Mouse (Mus musculus): ENCODE measurements around the gene Cirbp. TPM values are rescaled to one million over a fixed set of nuclear protein-coding genes. Genes with fewer than 3 reads are reported as not detected.
"Not testable (repeated sequence)": the region's sequence is repeated elsewhere in the genome, so short reads cannot be mapped to it uniquely, and the experiment has no call there.

Gene Cirbp
- polyA plus RNA-seq, 1 experiment from 2014 or later = 295 TPM

DNA sequence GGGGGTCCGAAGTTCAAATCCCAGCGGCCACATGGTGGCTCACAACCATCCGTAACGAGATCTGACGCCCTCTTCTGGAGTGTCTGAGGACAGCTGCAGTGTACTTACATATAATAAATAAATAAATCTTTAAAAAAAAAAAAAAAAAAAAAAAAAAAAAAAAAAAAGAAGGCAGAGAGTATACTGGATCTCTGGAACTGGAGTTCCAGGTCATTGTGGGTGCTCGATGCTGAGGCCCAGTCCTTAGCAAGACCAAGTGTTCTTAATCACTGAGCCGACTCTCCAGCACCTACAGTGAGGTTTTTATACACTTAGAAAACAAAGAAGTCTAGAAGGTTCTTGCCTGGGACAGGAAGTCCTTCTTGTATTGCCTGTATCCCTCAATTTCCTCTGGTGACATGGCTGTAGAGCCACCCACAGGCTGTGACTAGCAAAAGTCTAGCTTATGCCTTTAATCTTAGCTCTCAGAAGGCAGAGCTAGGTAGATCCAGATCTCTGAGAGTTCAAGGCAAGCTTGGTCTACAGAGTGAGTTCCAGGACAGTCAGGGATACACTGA, 45.8 kb downstream of the Cirbp start:
- H3K27me3 ChIP-seq (ENCODE audit: control insufficient read depth, insufficient read depth, low read length); H3K9me3 ChIP-seq (ENCODE audit: control insufficient read depth, low read length); H3K27ac ChIP-seq (replicated peaks; ENCODE audit: low read depth, low read length); H3K9ac ChIP-seq (replicated peaks; ENCODE audit: low read length); DNase-seq; H3K4me2 ChIP-seq (ENCODE audit: low read length); ATAC-seq (ENCODE audit: low FRiP score, low TSS enrichment); H3K36me3 ChIP-seq (ENCODE audit: control insufficient read depth, insufficient read depth, low read length); H3K4me3 ChIP-seq (replicated peaks; ENCODE audit: low read depth, low read length): not testable (repeated sequence)
- 74% methylated on average over 7 of the region's 7 CpGs for WGBS
- H3K4me1 ChIP-seq (ENCODE audit: control insufficient read depth, insufficient read depth, low read length) = peaks cover 33% of the 10 kb centered on the region

DNA sequence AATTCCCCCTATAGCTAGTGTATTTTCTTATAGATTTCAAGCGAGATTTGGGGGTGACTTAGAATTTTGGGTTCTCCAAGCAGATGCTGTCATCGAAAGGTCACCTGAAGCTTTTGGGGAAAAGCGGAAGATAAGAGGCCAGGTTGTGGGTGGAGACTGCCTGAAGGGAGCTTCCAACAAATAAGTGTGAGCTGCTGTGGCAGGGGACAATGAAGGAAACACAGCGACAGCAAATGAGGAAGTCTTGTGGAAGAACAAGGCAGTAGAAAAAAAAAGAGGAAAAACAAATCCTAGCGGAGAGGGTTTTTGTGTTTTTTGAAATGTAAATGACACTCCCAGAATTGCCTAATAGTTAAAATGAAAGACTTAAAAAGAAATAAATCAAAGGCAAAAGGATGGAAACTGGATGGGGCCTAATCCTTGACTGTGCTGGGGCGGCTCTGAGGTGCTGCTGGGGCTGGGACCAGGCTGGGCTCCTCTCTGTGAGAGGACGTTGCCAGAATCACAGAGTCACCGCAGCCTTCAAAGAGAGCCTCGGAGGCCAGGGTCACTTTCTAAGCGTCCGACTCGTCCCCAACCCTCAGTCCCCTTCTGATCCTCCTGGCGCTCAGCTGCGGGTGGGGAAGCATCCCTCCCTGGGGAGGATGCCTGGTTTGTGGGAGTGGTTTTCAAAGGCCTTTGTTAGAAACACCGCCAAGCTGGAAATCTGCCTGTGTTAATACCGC, 49.4 kb downstream of the Cirbp start:
- WGBS = 8% methylated on average over 16 of the region's 16 CpGs
- DNase-seq (peak; percentile 58), ATAC-seq (ENCODE audit: low FRiP score, low TSS enrichment) (no peak)
- Histone ChIP-seq H3K4me3 (replicated peaks; ENCODE audit: low read depth, low read length) (no peak overlapping the region), H3K27me3 (ENCODE audit: control insufficient read depth, insufficient read depth, low read length) (no peaks in the 10 kb centered on the region), H3K9ac (replicated peaks; ENCODE audit: low read length) (peak overlapping the region; percentile 17; the same call in 1 of the 2 replicates), H3K9me3 (ENCODE audit: control insufficient read depth, low read length) (no peaks in the 10 kb centered on the region), H3K36me3 (ENCODE audit: control insufficient read depth, insufficient read depth, low read length) (no peaks in the 10 kb centered on the region), H3K27ac (replicated peaks; ENCODE audit: low read depth, low read length) (peak overlapping the region; percentile 60), H3K4me1 (ENCODE audit: control insufficient read depth, insufficient read depth, low read length) (peaks cover 11% of the 10 kb centered on the region; the same call in 1 of the 2 replicates), H3K4me2 (ENCODE audit: low read length) (peak overlapping the region; percentile 2; the same call in 1 of the 2 replicates)

DNA sequence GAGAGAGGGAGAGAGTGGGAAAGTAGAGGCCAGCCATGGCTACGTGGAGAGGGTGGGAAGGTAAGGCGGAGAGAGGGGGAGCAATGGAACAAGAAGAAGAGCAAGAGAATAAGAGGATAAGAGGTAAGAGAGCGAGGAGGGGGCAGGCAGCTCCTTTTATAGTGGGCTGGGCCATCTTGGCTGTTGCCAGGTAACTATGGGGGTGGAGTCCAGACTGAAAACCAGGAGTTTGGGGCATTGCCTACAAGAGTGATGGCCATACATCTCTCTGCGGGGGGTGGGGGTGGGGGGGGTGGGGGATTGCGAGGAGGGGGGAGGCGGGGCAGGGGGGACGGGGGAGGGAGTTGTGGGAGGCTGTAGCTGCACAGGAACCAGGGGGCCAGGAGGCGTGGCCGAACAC, 54.9 kb downstream of the Cirbp start:
- no peak overlapping the region for H3K4me3 ChIP-seq (replicated peaks; ENCODE audit: low read depth, low read length)
- ATAC-seq (ENCODE audit: low FRiP score, low TSS enrichment) (no peak), DNase-seq (no peak)
- H3K9me3 ChIP-seq (ENCODE audit: control insufficient read depth, low read length) = no peaks in the 10 kb centered on the region
- no peak overlapping the region for H3K4me2 ChIP-seq (ENCODE audit: low read length)
- H3K27ac ChIP-seq (replicated peaks; ENCODE audit: low read depth, low read length) = no peak overlapping the region
- WGBS = 25% methylated on average over 8 of the region's 9 CpGs
- H3K36me3 ChIP-seq (ENCODE audit: control insufficient read depth, insufficient read depth, low read length) = no peaks in the 10 kb centered on the region
- peaks cover under 1% of the 10 kb centered on the region for H3K4me1 ChIP-seq (ENCODE audit: control insufficient read depth, insufficient read depth, low read length)
- H3K9ac ChIP-seq (replicated peaks; ENCODE audit: low read length) = no peak overlapping the region
- no peaks in the 10 kb centered on the region for H3K27me3 ChIP-seq (ENCODE audit: control insufficient read depth, insufficient read depth, low read length)

Other genes with a start within 250 kb of the Cirbp start
- 2.4 and 2.9 TPM in 2 replicates for gene Kiss1r, start 249.0 kb upstream of the Cirbp start, polyA plus RNA-seq (2014; fragmentation: Nextera tagmentation; extraction: Ambion mirVana)
- gene R3hdm4, start 244.8 kb upstream of the Cirbp start, polyA plus RNA-seq (2014; fragmentation: Nextera tagmentation; extraction: Ambion mirVana) = 220 and 229 TPM in 2 replicates
- 2.4 and 4.0 TPM in 2 replicates for gene Arid3a, start 238.9 kb upstream of the Cirbp start, polyA plus RNA-seq (2014; fragmentation: Nextera tagmentation; extraction: Ambion mirVana)
- gene Wdr18, start 205.8 kb upstream of the Cirbp start, polyA plus RNA-seq (2014; fragmentation: Nextera tagmentation; extraction: Ambion mirVana) = 89.6 and 117 TPM in 2 replicates
- gene Grin3b, start 195.3 kb upstream of the Cirbp start, polyA plus RNA-seq (2014; fragmentation: Nextera tagmentation; extraction: Ambion mirVana) = 0.39 and 0.53 TPM in 2 replicates
- gene Tmem259, start 181.7 kb upstream of the Cirbp start, polyA plus RNA-seq (2014; fragmentation: Nextera tagmentation; extraction: Ambion mirVana) = 20.7 and 28.4 TPM in 2 replicates
- gene Cnn2, start 177.4 kb upstream of the Cirbp start, polyA plus RNA-seq (2014; fragmentation: Nextera tagmentation; extraction: Ambion mirVana) = 10.9 and 35.0 TPM in 2 replicates
- gene Abca7, start 169.5 kb upstream of the Cirbp start, polyA plus RNA-seq (2014; fragmentation: Nextera tagmentation; extraction: Ambion mirVana) = 3.7 and 4.1 TPM in 2 replicates
- gene Arhgap45, start 149.3 kb upstream of the Cirbp start, polyA plus RNA-seq (2014; fragmentation: Nextera tagmentation; extraction: Ambion mirVana) = 0.39 and 1.4 TPM in 2 replicates
- 157 and 167 TPM in 2 replicates for gene Polr2e, start 126.2 kb upstream of the Cirbp start, polyA plus RNA-seq (2014; fragmentation: Nextera tagmentation; extraction: Ambion mirVana)
- 508 and 543 TPM in 2 replicates for gene Gpx4, start 118.8 kb upstream of the Cirbp start, polyA plus RNA-seq (2014; fragmentation: Nextera tagmentation; extraction: Ambion mirVana)
- gene Sbno2, start 60.4 kb upstream of the Cirbp start, polyA plus RNA-seq (2014; fragmentation: Nextera tagmentation; extraction: Ambion mirVana) = 13.2 and 13.3 TPM in 2 replicates
- gene Stk11, start 50.2 kb upstream of the Cirbp start, polyA plus RNA-seq (2014; fragmentation: Nextera tagmentation; extraction: Ambion mirVana) = 26.5 and 38.7 TPM in 2 replicates
- 407 and 480 TPM in 2 replicates for gene Atp5d, start 27.4 kb upstream of the Cirbp start, polyA plus RNA-seq (2014; fragmentation: Nextera tagmentation; extraction: Ambion mirVana)
- gene Cbarp, start 25.1 kb upstream of the Cirbp start, polyA plus RNA-seq (2014; fragmentation: Nextera tagmentation; extraction: Ambion mirVana) = 78.9 and 101 TPM in 2 replicates
- 62.6 and 65.6 TPM in 2 replicates for gene Midn, start 17.7 kb upstream of the Cirbp start, polyA plus RNA-seq (2014; fragmentation: Nextera tagmentation; extraction: Ambion mirVana)
- 5.7 and 9.9 TPM in 2 replicates for gene 1600002K03Rik, start 7.0 kb downstream of the Cirbp start, polyA plus RNA-seq (2014; fragmentation: Nextera tagmentation; extraction: Ambion mirVana)
- 41.9 and 50.1 TPM in 2 replicates for gene Efna2, start 13.5 kb downstream of the Cirbp start, polyA plus RNA-seq (2014; fragmentation: Nextera tagmentation; extraction: Ambion mirVana)
- gene Mum1, start 60.4 kb downstream of the Cirbp start, polyA plus RNA-seq (2014; fragmentation: Nextera tagmentation; extraction: Ambion mirVana) = 51.5 and 65.4 TPM in 2 replicates
- gene Ndufs7, start 83.1 kb downstream of the Cirbp start, polyA plus RNA-seq (2014; fragmentation: Nextera tagmentation; extraction: Ambion mirVana) = 274 and 323 TPM in 2 replicates
- 15.1 and 16.7 TPM in 2 replicates for gene Gamt, start 95.0 kb downstream of the Cirbp start, polyA plus RNA-seq (2014; fragmentation: Nextera tagmentation; extraction: Ambion mirVana)
- 42.5 and 49.3 TPM in 2 replicates for gene Dazap1, start 95.5 kb downstream of the Cirbp start, polyA plus RNA-seq (2014; fragmentation: Nextera tagmentation; extraction: Ambion mirVana)
- 622 and 707 TPM in 2 replicates for gene Rps15, start 126.5 kb downstream of the Cirbp start, polyA plus RNA-seq (2014; fragmentation: Nextera tagmentation; extraction: Ambion mirVana)
- 241 and 259 TPM in 2 replicates for gene Apc2, start 130.0 kb downstream of the Cirbp start, polyA plus RNA-seq (2014; fragmentation: Nextera tagmentation; extraction: Ambion mirVana)
- gene 2310011J03Rik, start 154.6 kb downstream of the Cirbp start, polyA plus RNA-seq (2014; fragmentation: Nextera tagmentation; extraction: Ambion mirVana) = 20.4 and 21.6 TPM in 2 replicates
- gene Pcsk4, start 163.5 kb downstream of the Cirbp start, polyA plus RNA-seq (2014; fragmentation: Nextera tagmentation; extraction: Ambion mirVana) = 2.5 and 3.5 TPM in 2 replicates
- 5.3 and 7.3 TPM in 2 replicates for gene Reep6, start 164.0 kb downstream of the Cirbp start, polyA plus RNA-seq (2014; fragmentation: Nextera tagmentation; extraction: Ambion mirVana)
- 0.26 TPM in 1 of 2 replicates, not detected in the other for gene Adamtsl5, start 182.4 kb downstream of the Cirbp start, polyA plus RNA-seq (2014; fragmentation: Nextera tagmentation; extraction: Ambion mirVana)
- gene Plk5, start 190.5 kb downstream of the Cirbp start, polyA plus RNA-seq (2014; fragmentation: Nextera tagmentation; extraction: Ambion mirVana) = 2.9 and 3.2 TPM in 2 replicates
- gene Mex3d, start 221.7 kb downstream of the Cirbp start, polyA plus RNA-seq (2014; fragmentation: Nextera tagmentation; extraction: Ambion mirVana) = 17.3 and 28.2 TPM in 2 replicates
- 166 and 208 TPM in 2 replicates for gene Mbd3, start 233.6 kb downstream of the Cirbp start, polyA plus RNA-seq (2014; fragmentation: Nextera tagmentation; extraction: Ambion mirVana)
- gene Uqcr11, start 240.8 kb downstream of the Cirbp start, polyA plus RNA-seq (2014; fragmentation: Nextera tagmentation; extraction: Ambion mirVana) = 532 and 742 TPM in 2 replicates